Mouse (Mus musculus): ENCODE results near the gene Znrf1. TPM values are rescaled to one million over a fixed set of nuclear protein-coding genes. Genes with fewer than 3 reads are reported as not detected.

Znrf1 gene
- polyA plus RNA-seq, 1 experiment = 36.6 TPM

- Histone ChIP-seq H3K27me3 (ENCODE audit: control insufficient read depth, insufficient read depth, insufficient read length) (no peaks in the 10 kb centered on the region), H3K79me3 (ENCODE audit: low read depth) (peaks cover 71% of the 10 kb centered on the region), H3K36me3 (ENCODE audit: control insufficient read depth, insufficient read depth) (no peaks in the 10 kb centered on the region), H3K79me2 (ENCODE audit: control insufficient read depth, insufficient read depth) (peaks cover 100% of the 10 kb centered on the region), H3K4me3 (ENCODE audit: insufficient read depth, poor library complexity, severe bottlenecking) (no peak overlapping the region), H3ac (ENCODE audit: control insufficient read depth, insufficient read length, low read depth) (no peak overlapping the region)
- TF ChIP-seq MYOG (IDR thresholded peaks at IDR 0.05; ENCODE audit: control insufficient read depth, extremely low read depth, insufficient read length) (no peak), MAX (IDR thresholded peaks at IDR 0.05) (no peak), USF1 (IDR thresholded peaks at IDR 0.05; ENCODE audit: low read depth) (no peak), FOSL1 (IDR thresholded peaks at IDR 0.05; ENCODE audit: insufficient read depth, low read length, poor library complexity, severe bottlenecking) (no peak), MYOD1 (IDR thresholded peaks at IDR 0.05; ENCODE audit: control insufficient read depth, insufficient read length, low read depth) (no peak), CTCF (IDR thresholded peaks at IDR 0.05; ENCODE audit: control insufficient read depth, insufficient read depth, insufficient read length) (no peak), CEBPB (IDR thresholded peaks at IDR 0.05; ENCODE audit: low read depth) (no peak)
These were observed 36.5 kb downstream of the Znrf1 start for GRCm38 (mm10) chr8:111572431-111572830.

GRCm38 (mm10) chr8:111573583-111573982 lies 37.7 kb downstream of the Znrf1 start:
- no peak overlapping the region for H3K4me3 ChIP-seq (ENCODE audit: insufficient read depth, poor library complexity, severe bottlenecking)
- TF ChIP-seq MAX (IDR thresholded peaks at IDR 0.05) (no peak), MYOD1 (IDR thresholded peaks at IDR 0.05; ENCODE audit: control insufficient read depth, insufficient read length, low read depth) (no peak), FOSL1 (IDR thresholded peaks at IDR 0.05; ENCODE audit: insufficient read depth, low read length, poor library complexity, severe bottlenecking) (no peak), CEBPB (IDR thresholded peaks at IDR 0.05; ENCODE audit: low read depth) (no peak), MYOG (IDR thresholded peaks at IDR 0.05; ENCODE audit: control insufficient read depth, extremely low read depth, insufficient read length) (no peak), CTCF (IDR thresholded peaks at IDR 0.05; ENCODE audit: control insufficient read depth, insufficient read depth, insufficient read length) (no peak), USF1 (IDR thresholded peaks at IDR 0.05; ENCODE audit: low read depth) (no peak)
- no peaks in the 10 kb centered on the region for H3K27me3 ChIP-seq (ENCODE audit: control insufficient read depth, insufficient read depth, insufficient read length)
- no peak overlapping the region for H3ac ChIP-seq (ENCODE audit: control insufficient read depth, insufficient read length, low read depth)
- peaks cover 65% of the 10 kb centered on the region for H3K79me3 ChIP-seq (ENCODE audit: low read depth)
- peaks cover 100% of the 10 kb centered on the region for H3K79me2 ChIP-seq (ENCODE audit: control insufficient read depth, insufficient read depth)
- no peaks in the 10 kb centered on the region for H3K36me3 ChIP-seq (ENCODE audit: control insufficient read depth, insufficient read depth)

- no peak overlapping the region for H3K4me3 ChIP-seq (ENCODE audit: insufficient read depth, poor library complexity, severe bottlenecking)
- H3K79me2 ChIP-seq (ENCODE audit: control insufficient read depth, insufficient read depth) = peaks cover 100% of the 10 kb centered on the region
- H3ac ChIP-seq (ENCODE audit: control insufficient read depth, insufficient read length, low read depth) = no peak overlapping the region
- H3K36me3 ChIP-seq (ENCODE audit: control insufficient read depth, insufficient read depth) = no peaks in the 10 kb centered on the region
- peaks cover 60% of the 10 kb centered on the region for H3K79me3 ChIP-seq (ENCODE audit: low read depth)
- H3K27me3 ChIP-seq (ENCODE audit: control insufficient read depth, insufficient read depth, insufficient read length) = no peaks in the 10 kb centered on the region
- no peak for TF ChIP-seq FOSL1 (IDR thresholded peaks at IDR 0.05; ENCODE audit: insufficient read depth, low read length, poor library complexity, severe bottlenecking)
- TF ChIP-seq MYOD1 (IDR thresholded peaks at IDR 0.05; ENCODE audit: control insufficient read depth, insufficient read length, low read depth) = no peak
- no peak for TF ChIP-seq CTCF (IDR thresholded peaks at IDR 0.05; ENCODE audit: control insufficient read depth, insufficient read depth, insufficient read length)
- no peak for TF ChIP-seq USF1 (IDR thresholded peaks at IDR 0.05; ENCODE audit: low read depth)
- no peak for TF ChIP-seq MAX (IDR thresholded peaks at IDR 0.05)
- TF ChIP-seq MYOG (IDR thresholded peaks at IDR 0.05; ENCODE audit: control insufficient read depth, extremely low read depth, insufficient read length) = no peak
- TF ChIP-seq CEBPB (IDR thresholded peaks at IDR 0.05; ENCODE audit: low read depth) = no peak
These were observed 38.1 kb downstream of the Znrf1 start for GRCm38 (mm10) chr8:111574016-111574415.

- Histone ChIP-seq H3K4me3 (ENCODE audit: insufficient read depth, poor library complexity, severe bottlenecking) (no peak overlapping the region), H3K27me3 (ENCODE audit: control insufficient read depth, insufficient read depth, insufficient read length) (no peaks in the 10 kb centered on the region), H3K36me3 (ENCODE audit: control insufficient read depth, insufficient read depth) (no peaks in the 10 kb centered on the region), H3K79me2 (ENCODE audit: control insufficient read depth, insufficient read depth) (peaks cover 100% of the 10 kb centered on the region), H3K79me3 (ENCODE audit: low read depth) (peaks cover 54% of the 10 kb centered on the region), H3ac (ENCODE audit: control insufficient read depth, insufficient read length, low read depth) (no peak overlapping the region)
- no peak for TF ChIP-seq CEBPB (IDR thresholded peaks at IDR 0.05; ENCODE audit: low read depth)
- peak; percentile 32 for TF ChIP-seq MYOD1 (IDR thresholded peaks at IDR 0.05; ENCODE audit: control insufficient read depth, insufficient read length, low read depth)
These were observed 39.6 kb downstream of the Znrf1 start for GRCm38 (mm10) chr8:111575492-111575891.

GRCm38 (mm10) chr8:111576501-111576900 lies 40.6 kb downstream of the Znrf1 start:
- H3K27me3 ChIP-seq (ENCODE audit: control insufficient read depth, insufficient read depth, insufficient read length) = no peaks in the 10 kb centered on the region
- no peak for TF ChIP-seq CTCF (IDR thresholded peaks at IDR 0.05; ENCODE audit: control insufficient read depth, insufficient read depth, insufficient read length)
- no peak for TF ChIP-seq FOSL1 (IDR thresholded peaks at IDR 0.05; ENCODE audit: insufficient read depth, low read length, poor library complexity, severe bottlenecking)
- no peak for TF ChIP-seq MYOD1 (IDR thresholded peaks at IDR 0.05; ENCODE audit: control insufficient read depth, insufficient read length, low read depth)
- TF ChIP-seq MAX (IDR thresholded peaks at IDR 0.05) = no peak
- TF ChIP-seq MYOG (IDR thresholded peaks at IDR 0.05; ENCODE audit: control insufficient read depth, extremely low read depth, insufficient read length) = no peak
- no peak for TF ChIP-seq CEBPB (IDR thresholded peaks at IDR 0.05; ENCODE audit: low read depth)
- no peak for TF ChIP-seq USF1 (IDR thresholded peaks at IDR 0.05; ENCODE audit: low read depth)
- no peak overlapping the region for H3ac ChIP-seq (ENCODE audit: control insufficient read depth, insufficient read length, low read depth)
- peaks cover 100% of the 10 kb centered on the region for H3K79me2 ChIP-seq (ENCODE audit: control insufficient read depth, insufficient read depth)
- H3K4me3 ChIP-seq (ENCODE audit: insufficient read depth, poor library complexity, severe bottlenecking) = no peak overlapping the region
- H3K79me3 ChIP-seq (ENCODE audit: low read depth) = peaks cover 51% of the 10 kb centered on the region
- H3K36me3 ChIP-seq (ENCODE audit: control insufficient read depth, insufficient read depth) = peaks cover 4% of the 10 kb centered on the region

- TF ChIP-seq USF1 (IDR thresholded peaks at IDR 0.05; ENCODE audit: low read depth) (no peak), MAX (IDR thresholded peaks at IDR 0.05) (no peak), CEBPB (IDR thresholded peaks at IDR 0.05; ENCODE audit: low read depth) (no peak), MYOD1 (IDR thresholded peaks at IDR 0.05; ENCODE audit: control insufficient read depth, insufficient read length, low read depth) (no peak), MYOG (IDR thresholded peaks at IDR 0.05; ENCODE audit: control insufficient read depth, extremely low read depth, insufficient read length) (no peak), CTCF (IDR thresholded peaks at IDR 0.05; ENCODE audit: control insufficient read depth, insufficient read depth, insufficient read length) (no peak), FOSL1 (IDR thresholded peaks at IDR 0.05; ENCODE audit: insufficient read depth, low read length, poor library complexity, severe bottlenecking) (no peak)
- Histone ChIP-seq H3K36me3 (ENCODE audit: control insufficient read depth, insufficient read depth) (peaks cover 7% of the 10 kb centered on the region), H3ac (ENCODE audit: control insufficient read depth, insufficient read length, low read depth) (no peak overlapping the region)
These were observed 42.1 kb downstream of the Znrf1 start for GRCm38 (mm10) chr8:111577880-111578533.

More at GRCm38 (mm10) chr8:111577880-111578533, 42.1 kb downstream of the Znrf1 start:
- Histone ChIP-seq H3K4me3 (ENCODE audit: insufficient read depth, poor library complexity, severe bottlenecking) (no peak overlapping the region), H3K79me2 (ENCODE audit: control insufficient read depth, insufficient read depth) (peaks cover 100% of the 10 kb centered on the region), H3K79me3 (ENCODE audit: low read depth) (peaks cover 39% of the 10 kb centered on the region), H3K27me3 (ENCODE audit: control insufficient read depth, insufficient read depth, insufficient read length) (no peaks in the 10 kb centered on the region)

All from C2C12 (cell line).